Mouse (Mus musculus) gonadal fat pad, adult 2 months (tissue): ENCODE measurements around the gene Gatad2b. TPM values are rescaled to one million over a fixed set of nuclear protein-coding genes. Genes with fewer than 3 reads are reported as not detected.
"Not testable (repeated sequence)": the region's sequence is repeated elsewhere in the genome, so short reads cannot be mapped to it uniquely, and the experiment has no call there.

Experiments used
- DNase-seq: peaks from one replicate; pipeline ENCODE4 v3.0.0-alpha.2; 2012; ENCODE audit warnings: low read depth
- polyA plus RNA-seq: library from polyadenylated mRNA; depleted of rRNA; stranded (reverse); fragments of >200 nt; gene quantifications from 2 replicates; pipeline ENCODE4 v1.2.3, GENCODE M21; 2012

Gatad2b gene
- polyA plus RNA-seq, 1 experiment = 19.3 TPM

DNA sequence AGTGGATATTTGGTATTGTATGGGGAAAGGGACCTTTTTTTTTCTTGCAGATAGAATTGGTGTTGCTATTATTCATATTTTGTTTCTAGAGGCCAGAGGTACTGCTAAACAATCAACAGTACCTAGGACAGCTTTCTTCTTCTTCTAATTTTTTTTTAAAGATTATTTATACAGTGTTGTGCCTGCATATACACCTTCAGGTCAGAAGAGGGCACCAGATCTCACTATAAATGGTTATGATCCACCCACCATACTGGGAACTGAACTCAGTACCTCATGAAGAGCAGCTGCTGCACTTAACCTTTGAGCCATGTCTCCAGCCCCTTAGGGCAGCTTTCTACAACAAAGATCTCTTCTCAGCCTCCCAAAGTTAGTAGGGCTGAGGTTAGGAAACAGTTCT lies 20.4 kb downstream of the Gatad2b start:
- no peak for DNase-seq

DNA sequence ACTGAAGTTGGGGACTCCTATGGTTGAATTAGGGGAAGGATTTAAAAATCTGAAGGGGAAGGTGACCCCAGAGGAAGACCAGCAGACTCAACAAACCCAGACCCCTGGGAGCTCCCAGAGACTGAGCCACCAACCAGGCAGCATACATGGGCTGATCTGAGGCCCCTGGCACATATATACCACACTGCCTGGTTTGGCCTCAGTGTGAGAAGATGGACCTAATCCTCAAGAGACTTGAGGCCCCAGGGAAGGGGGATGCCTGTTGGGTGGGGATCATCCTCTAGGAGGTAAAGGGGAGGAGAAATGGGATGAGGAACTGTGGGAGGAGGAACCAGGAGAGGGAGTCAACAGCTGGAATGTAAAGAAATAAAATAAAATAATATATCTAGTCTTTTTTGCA lies 21.3 kb downstream of the Gatad2b start:
- no peak for DNase-seq

DNA sequence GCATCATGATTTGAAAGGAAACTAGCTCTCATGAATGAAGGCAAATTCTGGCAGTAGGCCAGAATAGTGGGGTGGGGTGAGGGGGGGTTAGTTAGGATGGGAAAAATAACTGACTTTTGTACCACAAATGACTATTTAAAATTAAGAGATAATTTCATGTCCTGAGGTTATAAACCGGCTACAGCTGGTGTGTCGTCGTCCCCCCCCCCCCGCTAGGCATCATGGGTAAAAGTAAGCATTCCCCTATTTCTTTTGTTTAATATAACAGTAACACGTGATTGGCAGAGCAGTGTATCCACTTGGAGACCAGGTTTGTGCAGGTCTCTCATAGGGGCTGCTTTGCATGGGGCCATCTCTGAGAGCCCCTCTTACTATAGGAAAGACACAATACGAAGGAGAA lies 29.3 kb downstream of the Gatad2b start:
- no peak for DNase-seq

- DNase-seq = no peak
These were observed 30.1 kb downstream of the Gatad2b start for GRCm38 (mm10) chr3:90323119-90323518.

DNA sequence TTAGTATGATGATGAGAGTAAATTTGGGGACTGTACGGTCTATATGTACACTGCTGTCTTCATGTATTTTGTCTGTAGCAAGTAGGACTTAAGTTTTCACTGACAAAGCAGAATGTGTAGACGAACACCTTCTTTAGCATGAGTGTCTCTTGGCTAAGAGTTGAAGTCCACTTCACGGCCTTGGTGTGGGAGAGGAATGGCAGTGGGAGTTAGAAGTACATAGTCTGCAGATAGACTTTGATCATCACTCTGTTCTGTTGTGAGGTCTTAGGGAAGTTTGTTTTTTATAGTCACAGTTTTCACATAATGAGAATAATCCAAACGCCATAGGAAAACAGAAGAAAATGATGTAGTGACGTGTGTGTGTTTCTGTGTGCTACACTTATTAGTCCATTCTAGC lies 39.5 kb downstream of the Gatad2b start:
- no peak for DNase-seq

GRCm38 (mm10) chr3:90335517-90335916 lies 42.5 kb downstream of the Gatad2b start:
- DNase-seq = no peak

GRCm38 (mm10) chr3:90338190-90338589 lies 45.2 kb downstream of the Gatad2b start:
- DNase-seq = no peak

DNA sequence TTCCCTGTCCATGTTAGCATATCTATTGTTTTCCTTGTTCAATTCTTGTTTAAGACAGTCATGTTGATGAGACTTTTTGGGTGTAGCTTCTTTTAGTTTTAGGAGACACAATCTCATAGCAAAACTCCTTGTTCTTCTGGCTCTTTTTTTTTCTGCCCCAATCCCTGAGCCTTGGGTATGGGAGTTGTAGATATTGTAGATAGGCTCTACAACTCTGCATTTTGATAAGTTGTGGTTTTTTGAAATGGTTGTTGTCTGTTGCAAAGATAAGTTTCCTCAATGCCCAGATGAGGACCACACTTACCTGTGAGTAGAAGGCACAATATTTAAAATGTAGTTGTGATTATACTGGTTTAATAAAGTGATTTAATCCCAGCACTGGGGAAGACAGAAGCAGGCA lies 47.2 kb downstream of the Gatad2b start:
- DNase-seq = no peak

- not testable (repeated sequence) for DNase-seq
These were observed 49.9 kb downstream of the Gatad2b start for GRCm38 (mm10) chr3:90342853-90343252.

DNA sequence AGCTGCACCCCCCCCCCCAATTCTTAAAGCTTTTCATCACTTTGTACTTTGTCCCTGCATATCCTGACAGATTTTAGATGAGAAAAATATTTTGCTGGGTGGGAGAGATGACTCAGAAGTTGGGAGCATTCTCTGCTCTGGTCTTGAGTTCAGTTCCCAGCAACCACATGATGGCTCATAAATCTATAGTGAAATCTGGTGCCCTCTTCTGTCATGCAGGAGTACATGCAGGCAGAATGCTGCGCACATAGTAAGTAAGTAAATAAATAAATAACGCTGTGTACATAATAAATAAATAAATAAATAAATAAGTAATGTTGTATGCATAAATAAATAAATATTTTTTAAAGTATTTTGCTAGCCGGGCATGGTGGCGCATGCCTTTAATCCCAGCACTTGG lies 54.9 kb downstream of the Gatad2b start:
- DNase-seq = no peak

DNA sequence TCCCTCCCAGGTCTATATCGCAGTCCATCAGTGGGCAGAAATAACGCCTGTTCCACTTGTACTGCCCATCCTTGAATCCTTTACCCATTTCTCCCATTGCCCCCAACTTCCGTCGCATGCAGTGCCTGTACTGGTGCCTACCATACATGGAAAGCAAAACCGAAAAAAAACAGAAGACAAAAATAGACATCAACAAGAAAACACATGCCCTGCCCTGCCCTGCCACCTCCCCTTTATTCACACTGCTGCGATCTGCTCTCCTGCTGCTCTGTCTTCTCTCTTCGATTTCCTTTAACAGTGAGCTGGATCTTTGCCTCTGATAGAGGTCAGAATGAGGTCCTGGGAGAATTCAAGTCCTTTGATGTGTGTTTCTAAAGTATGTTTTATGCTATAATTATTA lies 65.0 kb downstream of the Gatad2b start:
- DNase-seq = no peak

DNA sequence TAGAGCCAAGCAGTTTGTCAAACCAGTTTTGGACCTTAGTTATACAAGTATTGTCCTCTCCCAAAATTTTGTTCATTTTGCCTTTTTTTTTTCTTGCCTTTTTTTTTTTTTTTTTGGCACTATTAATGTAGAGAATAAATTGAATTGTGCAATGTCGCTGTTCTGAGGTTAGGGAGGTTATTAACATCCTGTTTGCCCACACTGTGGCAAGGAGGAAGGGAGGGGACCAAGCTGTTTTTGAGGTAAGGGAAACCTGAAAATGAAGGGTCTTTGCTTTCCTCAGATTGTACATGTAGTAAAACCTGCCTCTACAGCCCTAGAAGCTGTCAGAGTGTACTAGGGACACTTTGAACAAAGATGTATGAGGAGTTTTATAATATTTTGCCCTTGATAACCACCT lies 66.3 kb downstream of the Gatad2b start:
- no peak for DNase-seq

DNA sequence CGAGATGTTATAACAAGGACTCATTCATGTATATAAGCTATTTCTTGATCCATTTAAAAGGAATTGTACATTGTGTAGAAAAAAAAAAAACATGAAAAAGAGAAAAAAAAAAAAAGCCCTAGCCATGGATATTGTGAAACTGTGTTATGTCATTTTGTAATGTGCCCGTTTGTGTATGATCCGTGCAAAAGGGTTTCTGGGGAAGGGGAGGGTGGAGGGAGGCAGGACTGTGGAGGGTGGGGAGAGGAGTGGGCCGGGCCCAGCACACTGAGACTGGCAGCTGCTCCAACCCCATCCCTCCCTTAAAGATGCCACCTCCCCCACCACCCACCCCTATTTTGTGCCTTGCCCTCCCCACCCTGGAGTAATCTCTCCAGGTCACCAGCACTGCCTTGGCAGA lies 68.5 kb downstream of the Gatad2b start:
- DNase-seq = no peak

- no peak for DNase-seq
These were observed 69.4 kb downstream of the Gatad2b start for GRCm38 (mm10) chr3:90362346-90362745.

- no peak for DNase-seq
These were observed 74.1 kb downstream of the Gatad2b start for GRCm38 (mm10) chr3:90367001-90367632.

GRCm38 (mm10) chr3:90369041-90369440 lies 76.1 kb downstream of the Gatad2b start:
- DNase-seq = no peak

DNA sequence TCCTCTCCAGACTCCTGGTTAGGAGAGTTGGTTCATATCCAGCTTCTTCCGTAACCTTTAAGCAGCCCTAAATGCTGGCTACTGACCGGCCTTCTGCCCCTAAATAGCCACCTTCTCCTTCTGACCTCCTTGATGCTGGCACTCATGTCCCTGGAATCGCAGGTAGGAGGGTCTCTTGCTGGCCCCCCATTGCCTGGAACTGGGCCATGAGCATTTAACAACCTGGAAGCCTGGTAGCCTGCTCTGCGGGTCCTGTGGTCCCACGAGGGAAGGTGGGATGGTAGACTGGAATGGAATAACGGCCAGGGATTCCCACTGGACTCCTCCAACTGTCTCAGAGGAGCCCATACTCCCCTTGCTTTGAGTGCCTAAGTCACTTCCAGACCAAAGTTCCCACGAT lies 78.9 kb downstream of the Gatad2b start:
- DNase-seq = no peak

GRCm38 (mm10) chr3:90372817-90373216 lies 79.8 kb downstream of the Gatad2b start:
- DNase-seq = no peak

DNA sequence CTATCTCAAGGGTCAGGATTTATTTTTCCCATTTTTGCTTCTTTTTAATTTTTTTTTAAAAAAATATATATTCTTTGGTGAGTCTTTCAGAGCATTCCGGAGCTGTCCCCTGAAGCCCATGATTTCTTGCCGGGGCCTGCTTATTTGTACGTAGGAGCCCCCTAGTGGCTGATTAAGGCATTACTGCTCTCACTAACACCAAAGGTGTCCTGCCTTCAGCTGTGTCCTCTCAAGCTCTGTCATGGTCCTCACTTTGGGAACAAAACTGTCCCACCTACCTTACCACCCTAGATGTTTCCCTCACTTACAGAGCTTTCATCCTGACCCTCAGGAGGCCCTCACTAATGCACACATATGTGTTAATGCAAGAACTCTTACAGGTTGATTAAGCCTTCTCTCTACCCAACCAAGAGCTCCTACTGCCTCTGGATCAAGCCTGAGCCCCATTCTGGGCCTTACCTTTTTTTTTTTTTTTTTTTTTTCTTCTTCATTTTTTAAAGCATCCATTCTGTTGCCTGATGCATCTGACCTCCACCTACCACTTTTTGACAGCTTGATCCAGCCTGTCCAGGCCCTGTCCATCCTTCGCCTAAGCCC lies 80.6 kb downstream of the Gatad2b start:
- DNase-seq = no peak

DNA sequence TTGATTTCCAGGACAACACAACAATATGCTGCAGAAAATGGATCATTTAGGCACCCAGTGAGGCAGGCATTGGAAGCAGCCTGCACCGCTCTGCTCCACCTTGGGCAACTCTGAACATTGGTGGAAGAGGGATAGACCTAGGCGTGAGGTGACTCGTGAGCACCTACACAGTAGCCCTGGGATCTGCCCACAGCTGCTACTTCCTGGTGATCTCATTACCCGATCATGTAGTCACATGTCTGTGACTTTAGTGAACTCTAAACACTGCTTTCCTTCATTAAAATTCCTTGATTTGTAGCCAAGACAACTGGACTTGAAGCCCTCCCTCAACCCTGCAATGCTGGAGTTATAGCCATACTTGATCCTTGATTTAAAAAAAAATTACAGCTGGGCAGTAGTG lies 81.4 kb downstream of the Gatad2b start:
- DNase-seq = no peak

DNA sequence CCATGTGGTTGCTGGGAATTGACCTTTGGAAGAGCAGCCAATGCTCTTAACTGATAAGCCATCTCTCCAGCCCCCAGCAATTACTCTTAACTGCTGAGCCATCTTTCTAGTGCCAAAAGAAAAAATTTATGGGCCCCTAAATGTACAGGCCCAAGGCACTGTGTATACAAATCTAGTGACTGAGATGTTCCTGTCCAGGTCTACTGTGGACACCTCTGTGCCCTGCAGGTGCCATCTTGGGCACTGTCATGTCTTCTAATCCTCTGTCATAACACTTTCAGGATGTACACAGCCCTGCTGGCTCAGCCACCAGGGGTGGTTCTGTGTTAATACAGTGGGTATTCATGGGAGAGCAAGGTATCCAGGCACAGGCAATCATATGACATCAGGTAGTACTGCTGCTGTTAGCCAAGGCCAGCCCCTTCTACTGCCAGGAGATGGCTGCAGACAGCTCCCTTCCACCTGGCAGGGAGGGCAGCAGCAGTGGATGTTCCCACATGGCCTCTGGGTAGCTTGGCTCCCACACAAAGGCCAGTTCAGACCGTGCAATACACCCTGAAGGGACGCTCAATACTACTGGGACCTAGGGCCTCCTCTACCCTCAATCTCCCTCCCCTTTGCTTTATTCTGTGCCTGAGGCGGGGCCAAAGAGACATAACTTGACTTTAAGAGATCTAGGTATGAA lies 82.7 kb downstream of the Gatad2b start:
- peak; percentile 62 for DNase-seq

- DNase-seq = no peak
These were observed 83.2 kb downstream of the Gatad2b start for GRCm38 (mm10) chr3:90376247-90376585.

GRCm38 (mm10) chr3:90378496-90378895 lies 85.5 kb downstream of the Gatad2b start:
- no peak for DNase-seq

- no peak for DNase-seq
These were observed 88.7 kb downstream of the Gatad2b start for GRCm38 (mm10) chr3:90381727-90382126.
